Mouse (Mus musculus): ENCODE results near the gene Cldn19. TPM values are rescaled to one million over a fixed set of nuclear protein-coding genes. Genes with fewer than 3 reads are reported as not detected.
"Not testable (repeated sequence)": the region's sequence is repeated elsewhere in the genome, so short reads cannot be mapped to it uniquely, and the experiment has no call there.

The Cldn19 gene
- polyA plus RNA-seq, 1 experiment from 2014 or later = 7.1 TPM

- in situ Hi-C loops (cut with MboI; ENCODE audit: low pct_unique_long_range_greater_than_20kb) = no loop called here
- no peak for ATAC-seq
- DNase-seq (ENCODE audit: low read depth, low spot score) = no peak
- CTCF ChIA-PET = no interaction called here
- H3K27me3 ChIP-seq = no peaks in the 10 kb centered on the region
- POLR2A ChIA-PET = no interaction called here
- TF ChIP-seq CTCF (IDR thresholded peaks at IDR 0.05) = no peak
These were observed 19.4 kb downstream of the Cldn19 start for GRCm38 (mm10) chr4:119274627-119275026.

- DNase-seq (ENCODE audit: low read depth, low spot score) = no peak
- in situ Hi-C loops (cut with MboI; ENCODE audit: low pct_unique_long_range_greater_than_20kb) = no loop called here
- no peaks in the 10 kb centered on the region for H3K27me3 ChIP-seq
- TF ChIP-seq CTCF (IDR thresholded peaks at IDR 0.05) = no peak
- CTCF ChIA-PET = interaction anchor here (1.5 kb wide), 1 partner anchor 9 kb away, joined by 4 read pairs; no protein-coding TSS in a partner anchor
- POLR2A ChIA-PET = interaction anchor here (0.6 kb wide), 1 partner anchor 52 kb away, joined by 3 read pairs; no protein-coding TSS in a partner anchor
- ATAC-seq = no peak
These were observed 20.0 kb downstream of the Cldn19 start for GRCm38 (mm10) chr4:119275226-119275625.

- CTCF ChIA-PET = interaction anchor here (1.5 kb wide), 1 partner anchor 9 kb away, joined by 4 read pairs; no protein-coding TSS in a partner anchor
- ATAC-seq (no peak), DNase-seq (ENCODE audit: low read depth, low spot score) (no peak)
- in situ Hi-C loops (cut with MboI; ENCODE audit: low pct_unique_long_range_greater_than_20kb) = no loop called here
- no peaks in the 10 kb centered on the region for H3K27me3 ChIP-seq
- TF ChIP-seq CTCF (IDR thresholded peaks at IDR 0.05) = no peak
- POLR2A ChIA-PET = no interaction called here
These were observed 20.5 kb downstream of the Cldn19 start for GRCm38 (mm10) chr4:119275726-119276125.

GRCm38 (mm10) chr4:119278784-119279183, 23.6 kb downstream of the Cldn19 start:
- DNase-seq (ENCODE audit: low read depth, low spot score); ATAC-seq; in situ Hi-C loops (cut with MboI; ENCODE audit: low pct_unique_long_range_greater_than_20kb); H3K27me3 ChIP-seq: not testable (repeated sequence)
- ChIA-PET CTCF (interaction anchor here (1.0 to 1.7 kb wide), 4 partner anchors 11 to 40 kb away, joined by 3 to 5 read pairs (median 4); no protein-coding TSS in a partner anchor), POLR2A (interaction anchor here (1.3 kb wide), 1 partner anchor 14 kb away, joined by 3 read pairs; no protein-coding TSS in a partner anchor)

- POLR2A ChIA-PET = interaction anchor here (0.6 kb wide), 1 partner anchor 662 kb away, joined by 3 read pairs; no protein-coding TSS in a partner anchor
- no peaks in the 10 kb centered on the region for H3K27me3 ChIP-seq
- CTCF ChIA-PET = interaction anchor here (1.3 to 2.4 kb wide), 3 partner anchors 9 to 46 kb away, joined by 3 to 5 read pairs (median 4); no protein-coding TSS in a partner anchor
- in situ Hi-C loops (cut with MboI; ENCODE audit: low pct_unique_long_range_greater_than_20kb) = no loop called here
- no peak for DNase-seq (ENCODE audit: low read depth, low spot score)
- no peak for TF ChIP-seq CTCF (IDR thresholded peaks at IDR 0.05)
- no peak for ATAC-seq
These were observed 29.6 kb downstream of the Cldn19 start for GRCm38 (mm10) chr4:119284861-119285260.

- DNase-seq (ENCODE audit: low read depth, low spot score) = no peak
- POLR2A ChIA-PET = no interaction called here
- no peak for TF ChIP-seq CTCF (IDR thresholded peaks at IDR 0.05)
- in situ Hi-C loops (cut with MboI; ENCODE audit: low pct_unique_long_range_greater_than_20kb) = no loop called here
- CTCF ChIA-PET = interaction anchor here (1.3 to 2.4 kb wide), 3 partner anchors 10 to 46 kb away, joined by 3 to 5 read pairs (median 4); no protein-coding TSS in a partner anchor
- ATAC-seq = no peak
- no peaks in the 10 kb centered on the region for H3K27me3 ChIP-seq
These were observed 30.1 kb downstream of the Cldn19 start for GRCm38 (mm10) chr4:119285336-119285735.

GRCm38 (mm10) chr4:119291921-119292320, 36.7 kb downstream of the Cldn19 start:
- H3K27me3 ChIP-seq = no peaks in the 10 kb centered on the region
- ChIA-PET POLR2A (no interaction called here), CTCF (interaction anchor here (1.1 to 1.5 kb wide), 3 partner anchors 44 to 53 kb away, joined by 3 to 4 read pairs (median 3); no protein-coding TSS in a partner anchor)
- no peak for ATAC-seq
- TF ChIP-seq CTCF (IDR thresholded peaks at IDR 0.05) = no peak
- in situ Hi-C loops (cut with MboI; ENCODE audit: low pct_unique_long_range_greater_than_20kb) = loop anchor here (5.0 kb wide), 1 partner anchor 45 kb away; no protein-coding TSS in a partner anchor
- no peak for DNase-seq (ENCODE audit: low read depth, low spot score)

GRCm38 (mm10) chr4:119292771-119293573, 37.8 kb downstream of the Cldn19 start:
- ATAC-seq = no peak
- CTCF ChIA-PET = interaction anchor here (1.1 to 1.5 kb wide), 4 partner anchors 41 to 54 kb away, joined by 3 to 4 read pairs (median 3); no protein-coding TSS in a partner anchor
- H3K27me3 ChIP-seq = no peaks in the 10 kb centered on the region
- in situ Hi-C loops (cut with MboI; ENCODE audit: low pct_unique_long_range_greater_than_20kb) = loop anchor here (5.0 kb wide), 1 partner anchor 46 kb away; no protein-coding TSS in a partner anchor
- DNase-seq (ENCODE audit: low read depth, low spot score) = no peak
- no peak for TF ChIP-seq CTCF (IDR thresholded peaks at IDR 0.05)
- POLR2A ChIA-PET = interaction anchor here (0.6 to 1.2 kb wide), 2 partner anchors 15 to 48 kb away, joined by 3 read pairs; no protein-coding TSS in a partner anchor

GRCm38 (mm10) chr4:119293574-119294258, 38.5 kb downstream of the Cldn19 start:
- no peak for DNase-seq (ENCODE audit: low read depth, low spot score)
- no peaks in the 10 kb centered on the region for H3K27me3 ChIP-seq
- in situ Hi-C loops (cut with MboI; ENCODE audit: low pct_unique_long_range_greater_than_20kb) = loop anchor here (5.0 kb wide), 1 partner anchor 46 kb away; no protein-coding TSS in a partner anchor
- TF ChIP-seq CTCF (IDR thresholded peaks at IDR 0.05) = no peak
- ChIA-PET CTCF (interaction anchor here (1.2 to 1.4 kb wide), 2 partner anchors 41 to 48 kb away, joined by 3 read pairs; no protein-coding TSS in a partner anchor), POLR2A (interaction anchor here (0.6 to 1.2 kb wide), 2 partner anchors 15 to 47 kb away, joined by 3 read pairs; no protein-coding TSS in a partner anchor)
- ATAC-seq = peak; percentile 25

Measured in Patski (cell line).